Mouse (Mus musculus): ENCODE measurements around the gene Lmf1.

- TF ChIP-seq POLR2A (IDR thresholded peaks at IDR 0.05; ENCODE audit: borderline replicate concordance, control insufficient read depth, low read depth, low read length) (no peak), CTCF (IDR thresholded peaks at IDR 0.05; ENCODE audit: control insufficient read depth, insufficient read depth, low read length) (no peak)
These were observed 22.9 kb upstream of the Lmf1 start for GRCm38 (mm10) chr17:25555666-25556629.

Measured in bone marrow, adult 2 months (tissue).